Mouse (Mus musculus) frontal cortex, postnatal 25 days (tissue): ENCODE results near the gene Acad8.

ENCODE experiments used
- DNase-seq, 2 experiments: peaks; one replicate each; pipeline ENCODE4 v3.0.0; 2022; ENCODE audit warnings: low spot score in 2 of 2

Acad8 gene

GRCm38 (mm10) chr9:26985090-26985613 is 14.2 kb downstream of the Acad8 start:
- no peak for DNase-seq

GRCm38 (mm10) chr9:26978776-26979175 is 20.6 kb downstream of the Acad8 start:
- DNase-seq, result no peak

GRCm38 (mm10) chr9:26977754-26978153 is 21.6 kb downstream of the Acad8 start:
- no peak for DNase-seq

GRCm38 (mm10) chr9:26947790-26948189 is 51.6 kb downstream of the Acad8 start:
- DNase-seq, result no peak

- no peak for DNase-seq
These were observed 75.2 kb downstream of the Acad8 start for GRCm38 (mm10) chr9:26924146-26924545.
